Mouse (Mus musculus): ENCODE measurements around the gene Scnn1a. TPM values are rescaled to one million over a fixed set of nuclear protein-coding genes. Genes with fewer than 3 reads are reported as not detected.
"Not testable (repeated sequence)": the region's sequence is repeated elsewhere in the genome, so short reads cannot be mapped to it uniquely, and the experiment has no call there.

The Scnn1a gene
- polyA plus RNA-seq (2015; fragmentation: Nextera tagmentation; extraction: Ambion mirVana): 0.67 and 1.1 TPM in 2 replicates

DNA sequence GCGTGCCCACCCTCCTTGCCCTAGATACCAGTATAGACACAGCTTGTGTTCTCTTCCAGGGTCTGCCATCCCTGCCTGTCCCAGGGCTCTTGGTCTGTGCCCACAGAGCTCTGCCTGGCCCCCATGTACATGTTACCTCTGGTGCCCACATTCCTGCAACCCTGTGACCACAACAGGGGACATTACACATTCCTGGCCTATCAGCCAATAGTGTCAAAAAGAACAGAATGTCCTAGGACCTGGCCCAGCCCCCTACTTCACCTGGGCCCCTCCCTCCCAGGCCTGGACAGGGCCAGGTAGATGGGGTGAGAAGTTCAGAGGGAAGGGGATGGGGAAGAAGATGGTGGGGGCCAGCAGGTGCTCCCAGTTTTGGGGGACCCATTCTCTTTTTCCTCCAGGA, at the start of gene Scnn1a:
Gene Scnn1a (plus strand): TSS at position 337 of the 400 bp plus-strand sequence.
- Histone ChIP-seq H3K9ac (ENCODE audit: low read depth, low read length) (no peak within 1 kb of the TSS), H3K36me3 (ENCODE audit: control insufficient read depth, insufficient read depth, low read length) (no peaks in the 10 kb centered on the region), H3K4me1 (ENCODE audit: control insufficient read depth, insufficient read depth, low read length) (no peaks in the 10 kb centered on the region), H3K27me3 (ENCODE audit: control insufficient read depth, insufficient read depth, low read depth, low read length) (peaks cover 22% of the 10 kb centered on the region), H3K27ac (ENCODE audit: low read length) (no peak within 1 kb of the TSS), H3K4me2 (ENCODE audit: low read length) (no peak within 1 kb of the TSS), H3K4me3 (ENCODE audit: low read depth, low read length) (no peak within 1 kb of the TSS), H3K9me3 (replicated peaks; ENCODE audit: control insufficient read depth, low read length, poor library complexity, severe bottlenecking) (no peaks in the 10 kb centered on the region)
- WGBS: 95% methylated on average over 1 of the region's 1 CpGs
- ATAC-seq: no peak

DNA sequence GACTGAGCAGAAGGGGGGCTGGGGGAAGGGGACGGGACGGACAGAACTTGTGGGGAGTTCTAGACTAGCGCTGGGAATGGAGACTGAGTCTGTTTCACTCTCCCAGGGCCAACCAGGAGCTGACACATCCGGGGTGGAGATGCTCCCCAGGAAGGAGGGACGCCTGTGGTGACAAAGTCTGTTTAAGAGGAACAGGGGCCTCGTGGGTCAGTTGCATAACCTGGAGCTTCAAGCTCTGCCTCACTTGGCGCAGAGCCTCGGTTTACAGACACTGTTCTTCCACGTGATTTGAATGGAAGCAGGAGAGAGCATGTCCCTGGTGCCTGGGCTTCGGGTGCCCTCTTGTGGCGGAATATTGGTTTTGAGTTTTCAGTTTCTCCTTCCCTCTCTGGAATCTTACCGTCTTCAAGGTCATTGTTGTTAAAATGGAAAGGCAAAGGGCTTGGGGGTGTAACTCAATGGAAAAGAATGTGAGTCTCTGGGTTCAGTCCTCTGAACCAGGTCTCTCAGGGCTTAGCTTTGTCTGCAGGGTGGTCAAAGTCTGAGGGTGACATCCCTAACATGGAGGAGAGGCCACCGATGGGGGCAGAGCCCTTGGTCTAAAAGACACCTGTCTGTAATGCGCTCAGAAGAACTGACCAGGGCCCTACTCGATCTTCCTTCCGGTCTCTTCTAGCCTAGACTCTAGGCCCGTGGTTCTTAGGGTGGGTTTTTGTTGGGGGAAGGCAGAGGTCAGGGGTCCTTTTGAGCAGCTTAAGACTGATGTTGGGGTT, 48.8 kb upstream of the Scnn1a start:
- 19% methylated on average over 17 of the region's 17 CpGs for WGBS
- Histone ChIP-seq H3K9ac (ENCODE audit: low read depth, low read length) (no peak overlapping the region), H3K27ac (ENCODE audit: low read length) (no peak overlapping the region), H3K4me2 (ENCODE audit: low read length) (peak overlapping the region; percentile 36), H3K4me3 (ENCODE audit: low read depth, low read length) (peak overlapping the region; percentile 6; the same call in 1 of the 2 replicates), H3K27me3 (ENCODE audit: control insufficient read depth, insufficient read depth, low read depth, low read length) (no peaks in the 10 kb centered on the region; the same call in 1 of the 2 replicates), H3K4me1 (ENCODE audit: control insufficient read depth, insufficient read depth, low read length) (peaks cover 4% of the 10 kb centered on the region; the same call in 1 of the 2 replicates), H3K36me3 (ENCODE audit: control insufficient read depth, insufficient read depth, low read length) (no peaks in the 10 kb centered on the region), H3K9me3 (replicated peaks; ENCODE audit: control insufficient read depth, low read length, poor library complexity, severe bottlenecking) (no peaks in the 10 kb centered on the region)
- peak; percentile 92 for ATAC-seq

DNA sequence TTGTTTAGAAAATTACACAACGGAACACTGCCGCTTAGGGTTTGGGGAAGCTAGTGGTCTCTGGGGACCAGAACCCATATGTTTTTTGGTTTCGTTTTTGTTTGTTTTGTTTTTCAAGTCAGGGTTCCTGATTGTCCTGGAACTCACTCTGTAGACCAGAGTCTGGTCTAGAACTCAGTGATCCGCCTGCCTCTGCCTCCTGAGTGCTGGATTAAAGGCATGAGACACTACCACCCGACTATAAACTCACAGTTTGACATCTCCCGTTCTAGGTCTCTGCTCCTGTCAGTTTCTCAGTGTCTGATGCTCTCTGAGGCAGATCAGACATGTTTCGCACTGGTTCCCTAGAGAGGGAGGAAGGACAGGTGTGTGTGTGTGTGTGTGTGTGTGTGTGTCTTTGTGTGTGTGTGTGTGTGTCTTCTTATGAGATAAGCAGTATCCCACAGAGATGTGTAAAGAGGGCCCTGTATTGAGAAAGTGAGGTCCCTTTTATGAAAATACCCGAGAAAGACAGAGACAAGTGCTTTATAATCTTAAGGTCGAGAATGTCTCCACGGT, 48.2 kb upstream of the Scnn1a start:
- no peak overlapping the region for H3K4me2 ChIP-seq (ENCODE audit: low read length)
- H3K4me3 ChIP-seq (ENCODE audit: low read depth, low read length): no peak overlapping the region
- WGBS: 77% methylated on average over 10 of the region's 10 CpGs
- H3K9ac ChIP-seq (ENCODE audit: low read depth, low read length): no peak overlapping the region
- no peaks in the 10 kb centered on the region for H3K36me3 ChIP-seq (ENCODE audit: control insufficient read depth, insufficient read depth, low read length)
- ATAC-seq: no peak
- H3K27ac ChIP-seq (ENCODE audit: low read length): no peak overlapping the region
- H3K27me3 ChIP-seq (ENCODE audit: control insufficient read depth, insufficient read depth, low read depth, low read length): no peaks in the 10 kb centered on the region; the same call in 1 of the 2 replicates
- no peaks in the 10 kb centered on the region for H3K9me3 ChIP-seq (replicated peaks; ENCODE audit: control insufficient read depth, low read length, poor library complexity, severe bottlenecking)
- H3K4me1 ChIP-seq (ENCODE audit: control insufficient read depth, insufficient read depth, low read length): peaks cover 4% of the 10 kb centered on the region; the same call in 1 of the 2 replicates

DNA sequence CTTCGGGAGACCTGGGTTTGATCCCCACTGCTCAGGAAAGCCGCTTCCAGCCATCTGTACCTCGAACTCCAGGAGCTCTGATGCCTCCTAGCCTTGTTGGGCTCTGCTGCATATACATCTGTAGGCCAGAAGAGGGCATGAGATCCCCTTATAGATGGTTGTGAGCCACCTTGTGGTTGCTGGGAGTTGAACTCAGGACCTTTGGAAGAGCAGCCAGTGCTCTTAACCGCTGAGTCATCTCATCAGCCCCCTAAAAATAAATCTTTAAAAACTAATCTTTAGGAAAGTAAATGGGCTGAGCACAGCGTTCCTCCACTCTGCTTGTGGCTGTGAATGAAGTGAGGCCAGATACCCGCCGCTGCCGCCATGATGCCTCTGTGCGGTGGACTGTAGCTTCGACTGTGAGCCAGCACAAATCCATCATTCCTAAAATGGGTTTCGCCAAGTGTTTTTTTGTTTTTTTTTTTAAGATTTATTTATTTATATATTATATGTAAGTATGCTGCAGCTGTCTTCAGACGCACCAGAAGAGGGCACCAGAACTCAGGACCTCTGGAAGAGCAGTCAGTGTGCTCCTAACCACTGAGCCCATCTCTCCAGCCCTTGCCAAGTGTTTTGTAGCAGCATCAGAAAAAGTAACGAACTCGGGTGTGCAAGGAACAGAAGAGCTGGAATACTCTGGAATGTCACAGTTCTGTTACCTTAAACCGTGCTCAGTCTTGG, 45.5 kb upstream of the Scnn1a start:
- WGBS: 59% methylated on average over 15 of the region's 15 CpGs
- Histone ChIP-seq H3K36me3 (ENCODE audit: control insufficient read depth, insufficient read depth, low read length) (no peaks in the 10 kb centered on the region), H3K27ac (ENCODE audit: low read length) (no peak overlapping the region)

DNA sequence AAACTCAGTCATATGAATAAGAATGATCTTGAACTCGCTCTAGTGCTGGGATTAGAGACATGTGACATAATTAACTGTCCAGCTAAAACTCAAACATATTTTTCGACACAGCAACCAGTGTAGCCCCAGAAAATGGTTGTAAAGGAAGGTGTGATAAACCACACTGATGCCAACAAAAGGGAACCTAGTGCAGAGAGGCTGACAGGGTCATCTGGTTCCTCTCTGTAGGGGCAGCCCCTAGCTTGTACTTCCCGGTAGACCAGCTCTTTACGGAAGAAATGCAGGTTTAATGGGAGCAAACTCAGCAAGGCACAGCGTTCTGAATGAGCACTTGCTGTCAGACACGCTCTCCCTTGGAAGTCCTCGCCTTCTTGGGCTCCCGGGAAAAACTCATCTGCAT, 40.7 kb upstream of the Scnn1a start:
- H3K27ac ChIP-seq (ENCODE audit: low read length): no peak overlapping the region
- H3K4me2 ChIP-seq (ENCODE audit: low read length): no peak overlapping the region
- H3K36me3 ChIP-seq (ENCODE audit: control insufficient read depth, insufficient read depth, low read length): no peaks in the 10 kb centered on the region
- H3K9ac ChIP-seq (ENCODE audit: low read depth, low read length): no peak overlapping the region
- no peaks in the 10 kb centered on the region for H3K27me3 ChIP-seq (ENCODE audit: control insufficient read depth, insufficient read depth, low read depth, low read length)
- H3K4me1 ChIP-seq (ENCODE audit: control insufficient read depth, insufficient read depth, low read length): no peaks in the 10 kb centered on the region
- 66% methylated on average over 8 of the region's 8 CpGs for WGBS
- ATAC-seq: no peak
- H3K9me3 ChIP-seq (replicated peaks; ENCODE audit: control insufficient read depth, low read length, poor library complexity, severe bottlenecking): no peaks in the 10 kb centered on the region
- no peak overlapping the region for H3K4me3 ChIP-seq (ENCODE audit: low read depth, low read length)

More for the DNA sequence above, 45.5 kb upstream of the Scnn1a start:
- no peak overlapping the region for H3K9ac ChIP-seq (ENCODE audit: low read depth, low read length)
- no peak overlapping the region for H3K4me3 ChIP-seq (ENCODE audit: low read depth, low read length)
- H3K27me3 ChIP-seq (ENCODE audit: control insufficient read depth, insufficient read depth, low read depth, low read length): no peaks in the 10 kb centered on the region; the same call in 1 of the 2 replicates
- H3K9me3 ChIP-seq (replicated peaks; ENCODE audit: control insufficient read depth, low read length, poor library complexity, severe bottlenecking): no peaks in the 10 kb centered on the region
- no peak overlapping the region for H3K4me2 ChIP-seq (ENCODE audit: low read length)
- peaks cover 4% of the 10 kb centered on the region; the same call in 1 of the 2 replicates for H3K4me1 ChIP-seq (ENCODE audit: control insufficient read depth, insufficient read depth, low read length)
- ATAC-seq: no peak

DNA sequence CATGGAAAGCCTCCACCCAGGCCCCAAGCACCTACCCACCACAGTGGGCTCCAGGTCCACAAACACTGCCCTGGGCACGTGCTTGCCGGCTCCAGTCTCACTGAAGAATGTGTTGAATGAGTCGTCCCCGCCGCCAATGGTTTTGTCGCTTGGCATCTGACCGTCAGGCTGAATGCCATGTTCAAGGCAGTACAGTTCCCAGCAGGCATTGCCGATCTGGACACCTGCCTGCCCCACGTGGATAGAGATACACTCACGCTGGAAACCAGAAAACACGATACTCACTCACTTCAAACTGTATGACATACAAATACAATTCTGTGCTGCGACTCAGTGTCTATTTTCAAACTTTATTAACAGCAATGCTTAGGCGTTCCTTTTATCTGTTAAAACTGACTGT, 37.7 kb upstream of the Scnn1a start:
- H3K27ac ChIP-seq (ENCODE audit: low read length); H3K4me1 ChIP-seq (ENCODE audit: control insufficient read depth, insufficient read depth, low read length); ATAC-seq; H3K4me3 ChIP-seq (ENCODE audit: low read depth, low read length); H3K4me2 ChIP-seq (ENCODE audit: low read length); H3K9me3 ChIP-seq (replicated peaks; ENCODE audit: control insufficient read depth, low read length, poor library complexity, severe bottlenecking); H3K9ac ChIP-seq (ENCODE audit: low read depth, low read length); H3K27me3 ChIP-seq (ENCODE audit: control insufficient read depth, insufficient read depth, low read depth, low read length); H3K36me3 ChIP-seq (ENCODE audit: control insufficient read depth, insufficient read depth, low read length): not testable (repeated sequence)
- WGBS: 93% methylated on average over 13 of the region's 13 CpGs

DNA sequence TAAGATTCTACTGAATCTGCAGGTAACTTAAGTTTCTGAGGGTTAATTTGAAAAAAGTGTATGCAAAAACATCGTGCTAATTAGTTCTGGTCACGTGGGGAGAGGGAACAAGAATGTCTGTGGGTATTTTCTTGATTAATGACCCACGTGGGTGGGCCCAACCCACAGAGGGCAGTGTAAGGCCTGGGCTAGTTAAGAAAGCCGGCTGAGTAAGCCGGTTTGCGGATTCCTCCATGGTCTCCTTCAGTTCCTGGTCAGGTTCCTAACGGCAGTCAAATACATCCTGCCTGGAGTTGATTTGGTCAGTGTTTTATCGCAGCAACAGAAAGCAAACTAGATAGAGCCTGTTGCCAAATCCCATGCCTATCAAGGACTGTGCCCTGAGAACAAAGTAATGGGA, 36.2 kb upstream of the Scnn1a start:
- Histone ChIP-seq H3K4me1 (ENCODE audit: control insufficient read depth, insufficient read depth, low read length) (no peaks in the 10 kb centered on the region), H3K9ac (ENCODE audit: low read depth, low read length) (no peak overlapping the region), H3K4me2 (ENCODE audit: low read length) (no peak overlapping the region), H3K27ac (ENCODE audit: low read length) (no peak overlapping the region), H3K27me3 (ENCODE audit: control insufficient read depth, insufficient read depth, low read depth, low read length) (no peaks in the 10 kb centered on the region), H3K4me3 (ENCODE audit: low read depth, low read length) (no peak overlapping the region), H3K9me3 (replicated peaks; ENCODE audit: control insufficient read depth, low read length, poor library complexity, severe bottlenecking) (no peaks in the 10 kb centered on the region), H3K36me3 (ENCODE audit: control insufficient read depth, insufficient read depth, low read length) (no peaks in the 10 kb centered on the region)
- no peak for ATAC-seq
- WGBS: 69% methylated on average over 8 of the region's 8 CpGs

DNA sequence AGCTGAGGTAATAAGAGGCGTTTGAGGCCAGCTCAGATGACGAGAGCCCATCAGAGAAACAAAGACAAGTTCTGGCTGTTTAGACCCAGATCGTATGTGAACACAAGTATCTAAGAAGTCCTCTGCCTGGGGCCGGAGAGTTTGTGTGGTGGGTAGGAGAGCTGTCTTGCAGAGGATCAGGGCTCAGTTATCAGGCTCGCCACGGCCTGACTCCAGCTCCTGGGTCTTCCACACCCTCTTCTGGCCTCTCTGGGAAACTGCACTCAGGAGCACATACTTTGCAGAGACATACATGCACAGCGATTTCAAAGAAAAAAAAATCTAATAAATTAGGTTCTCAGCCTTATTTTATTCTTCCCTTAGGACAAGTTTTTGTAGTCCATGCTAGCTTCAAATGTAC, 35.7 kb upstream of the Scnn1a start:
- H3K27me3 ChIP-seq (ENCODE audit: control insufficient read depth, insufficient read depth, low read depth, low read length): no peaks in the 10 kb centered on the region

DNA sequence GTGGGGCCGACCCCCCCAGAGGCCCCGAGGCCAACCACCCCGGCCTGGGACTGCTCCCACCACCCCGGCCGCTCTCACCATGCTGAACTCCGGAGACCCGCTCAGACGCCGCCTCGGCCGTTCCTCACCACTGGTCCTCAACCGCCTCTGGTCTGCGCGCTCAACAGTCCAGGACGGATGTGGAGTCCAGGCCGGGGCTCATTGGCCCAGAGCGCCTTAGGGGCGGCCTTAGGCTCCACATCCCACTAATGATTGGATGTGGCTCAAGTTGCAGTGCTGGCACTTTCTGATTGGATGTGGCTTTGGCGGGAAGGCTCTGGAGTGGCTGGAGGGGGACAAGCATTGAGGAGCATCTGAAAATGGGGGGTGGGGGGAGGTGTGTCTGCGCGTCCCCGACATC, 34.6 kb upstream of the Scnn1a start, which contains the start of gene Tuba3a:
Gene Tuba3a (minus strand): TSS at position 153 of the 400 bp plus-strand sequence.
- H3K4me1 ChIP-seq (ENCODE audit: control insufficient read depth, insufficient read depth, low read length): no peaks in the 10 kb centered on the region
- ATAC-seq: no peak
- WGBS: 96% methylated on average over 22 of the region's 22 CpGs
- no peak within 1 kb of the TSS for H3K4me3 ChIP-seq (ENCODE audit: low read depth, low read length)
- H3K4me2 ChIP-seq (ENCODE audit: low read length): no peak within 1 kb of the TSS
- H3K27me3 ChIP-seq (ENCODE audit: control insufficient read depth, insufficient read depth, low read depth, low read length): no peaks in the 10 kb centered on the region
- H3K27ac ChIP-seq (ENCODE audit: low read length): no peak within 1 kb of the TSS
- no peaks in the 10 kb centered on the region for H3K9me3 ChIP-seq (replicated peaks; ENCODE audit: control insufficient read depth, low read length, poor library complexity, severe bottlenecking)
- no peak within 1 kb of the TSS for H3K9ac ChIP-seq (ENCODE audit: low read depth, low read length)
- no peaks in the 10 kb centered on the region for H3K36me3 ChIP-seq (ENCODE audit: control insufficient read depth, insufficient read depth, low read length)

More for the DNA sequence above, 35.7 kb upstream of the Scnn1a start:
- Histone ChIP-seq H3K27ac (ENCODE audit: low read length) (no peak overlapping the region), H3K36me3 (ENCODE audit: control insufficient read depth, insufficient read depth, low read length) (no peaks in the 10 kb centered on the region), H3K9ac (ENCODE audit: low read depth, low read length) (no peak overlapping the region), H3K4me3 (ENCODE audit: low read depth, low read length) (no peak overlapping the region), H3K9me3 (replicated peaks; ENCODE audit: control insufficient read depth, low read length, poor library complexity, severe bottlenecking) (no peaks in the 10 kb centered on the region), H3K4me1 (ENCODE audit: control insufficient read depth, insufficient read depth, low read length) (no peaks in the 10 kb centered on the region), H3K4me2 (ENCODE audit: low read length) (no peak overlapping the region)
- ATAC-seq: no peak
- 93% methylated on average over 7 of the region's 7 CpGs for WGBS
